Mouse (Mus musculus) telencephalon, adult 2 months (tissue): ENCODE results near the gene Hmgxb4.
"Not testable (repeated sequence)": the region's sequence is repeated elsewhere in the genome, so short reads cannot be mapped to it uniquely, and the experiment has no call there.

Source experiments
- DNase-seq: peaks from one replicate; pipeline ENCODE4 v3.0.0-alpha.2; 2011; ENCODE audit warnings: low read depth, low spot score

Hmgxb4 gene

GRCm38 (mm10) chr8:74993081-74993474 lies at the start of gene Hmgxb4:
Hmgxb4 (plus strand) TSS chr8:74993356.
- no peak for DNase-seq

- DNase-seq: no peak
Measured at GRCm38 (mm10) chr8:74949445-74949844, 43.7 kb upstream of the Hmgxb4 start.

GRCm38 (mm10) chr8:74963983-74964382 lies 29.2 kb upstream of the Hmgxb4 start:
- no peak for DNase-seq

- not testable (repeated sequence) for DNase-seq
Measured at GRCm38 (mm10) chr8:74970286-74970685, 22.9 kb upstream of the Hmgxb4 start.

GRCm38 (mm10) chr8:74971636-74972035 lies 21.5 kb upstream of the Hmgxb4 start:
- DNase-seq: no peak

- no peak for DNase-seq
Measured at GRCm38 (mm10) chr8:74972322-74972883, 20.8 kb upstream of the Hmgxb4 start.

GRCm38 (mm10) chr8:74973121-74973869 lies 19.9 kb upstream of the Hmgxb4 start:
- no peak for DNase-seq

GRCm38 (mm10) chr8:74973904-74974303 lies 19.3 kb upstream of the Hmgxb4 start:
- no peak for DNase-seq

GRCm38 (mm10) chr8:74977427-74977826 lies 15.7 kb upstream of the Hmgxb4 start:
- no peak for DNase-seq

GRCm38 (mm10) chr8:74980060-74980710 lies 13.0 kb upstream of the Hmgxb4 start:
- no peak for DNase-seq

GRCm38 (mm10) chr8:74980711-74981062 lies 12.5 kb upstream of the Hmgxb4 start:
- DNase-seq: no peak

- DNase-seq: no peak
Measured at GRCm38 (mm10) chr8:74981809-74982208, 11.3 kb upstream of the Hmgxb4 start.

- DNase-seq: no peak
Measured at GRCm38 (mm10) chr8:74987436-74987835, 5.7 kb upstream of the Hmgxb4 start.

- DNase-seq: no peak
Measured at GRCm38 (mm10) chr8:74990021-74990420, 3.1 kb upstream of the Hmgxb4 start.

GRCm38 (mm10) chr8:74993475-74994451 lies 607 bp downstream of the Hmgxb4 start:
- peak; percentile 80 for DNase-seq

GRCm38 (mm10) chr8:74994540-74994939 lies 1.4 kb downstream of the Hmgxb4 start:
- DNase-seq: no peak

GRCm38 (mm10) chr8:75000431-75000830 lies 7.3 kb downstream of the Hmgxb4 start:
- DNase-seq: no peak

GRCm38 (mm10) chr8:75008826-75009225 lies 15.7 kb downstream of the Hmgxb4 start:
- DNase-seq: no peak

GRCm38 (mm10) chr8:75013557-75013956 lies 20.4 kb downstream of the Hmgxb4 start:
- DNase-seq: no peak

GRCm38 (mm10) chr8:75013964-75014363 lies 20.8 kb downstream of the Hmgxb4 start:
- no peak for DNase-seq

GRCm38 (mm10) chr8:75015981-75016380 lies 22.8 kb downstream of the Hmgxb4 start:
- DNase-seq: no peak

GRCm38 (mm10) chr8:75016422-75016821 lies 23.3 kb downstream of the Hmgxb4 start:
- DNase-seq: no peak
